Comparison of ENCODE assay signal across 20 mouse cellular contexts in genomic region chr2:28160568-28160967, GRCm38 (mm10). TPM values are rescaled to one million over a fixed set of nuclear protein-coding genes. Genes with fewer than 3 reads are reported as not detected.
DNase-seq lines count a peak whose midpoint lies in the region; ATAC-seq and TF ChIP-seq lines count a peak whose summit lies in the region.
"Had no signal": no experiment of that assay in that cellular context is flagged by ENCODE, and none has a peak within 500 bp of the region (broad histone marks: within the 10 kb centered on the region; RNA-seq: fewer than 3 reads in every experiment).

No protein-coding gene starts in this region.

- no peaks in the 10 kb centered on the region for H3K27me3 ChIP-seq in lung, embryonic 14.5 days (ENCODE audit: insufficient read depth, low read length)
- H3K27me3 ChIP-seq in embryonic facial prominence, embryonic 10.5 days (replicated peaks; ENCODE audit: low read depth, poor library complexity, severe bottlenecking): no peaks in the 10 kb centered on the region
- H3K27me3 ChIP-seq in limb, embryonic 10.5 days (ENCODE audit: low read depth, poor library complexity, severe bottlenecking): no peaks in the 10 kb centered on the region
- H3K27me3 ChIP-seq in midbrain, embryonic 16.5 days (ENCODE audit: control insufficient read depth, insufficient read depth, low read depth, low read length): no peaks in the 10 kb centered on the region
- H3K27me3 ChIP-seq: embryonic facial prominence, embryonic 13.5 days had no signal

- no peaks in the 10 kb centered on the region for H3K36me3 ChIP-seq in lung, embryonic 14.5 days (ENCODE audit: insufficient read depth)
- no peaks in the 10 kb centered on the region for H3K36me3 ChIP-seq in embryonic facial prominence, embryonic 10.5 days (replicated peaks)
- H3K36me3 ChIP-seq in limb, embryonic 10.5 days: no peaks in the 10 kb centered on the region
- no peaks in the 10 kb centered on the region for H3K36me3 ChIP-seq in midbrain, embryonic 16.5 days (ENCODE audit: control insufficient read depth, insufficient read depth, low read length)
- H3K36me3 ChIP-seq: embryonic facial prominence, embryonic 13.5 days; heart, embryonic 12.5 days had no signal

- H3K4me3 ChIP-seq in lung, embryonic 14.5 days (ENCODE audit: low read depth, low read length): no peak overlapping the region
- no peak overlapping the region for H3K4me3 ChIP-seq in embryonic facial prominence, embryonic 10.5 days
- H3K4me3 ChIP-seq in limb, embryonic 10.5 days: no peak overlapping the region
- no peak overlapping the region for H3K4me3 ChIP-seq in midbrain, embryonic 16.5 days (ENCODE audit: low read depth, low read length)
- H3K4me3 ChIP-seq: embryonic facial prominence, embryonic 13.5 days; heart, embryonic 12.5 days; layer of hippocampus, adult 2 months had no signal

- no peaks in the 10 kb centered on the region for H3K9me3 ChIP-seq in lung, embryonic 14.5 days (ENCODE audit: low read depth, low read length)
- H3K9me3 ChIP-seq in embryonic facial prominence, embryonic 10.5 days: no peaks in the 10 kb centered on the region
- no peaks in the 10 kb centered on the region for H3K9me3 ChIP-seq in limb, embryonic 10.5 days (replicated peaks)
- no peaks in the 10 kb centered on the region for H3K9me3 ChIP-seq in midbrain, embryonic 16.5 days (replicated peaks; ENCODE audit: control insufficient read depth, low read length, poor library complexity, severe bottlenecking)
- H3K9me3 ChIP-seq: embryonic facial prominence, embryonic 13.5 days; heart, embryonic 12.5 days; megakaryocyte, embryonic 14.5 days had no signal

- no peak overlapping the region for H3K27ac ChIP-seq in lung, embryonic 14.5 days (ENCODE audit: low read depth)
- no peak overlapping the region for H3K27ac ChIP-seq in embryonic facial prominence, embryonic 10.5 days (replicated peaks)
- no peak overlapping the region for H3K27ac ChIP-seq in limb, embryonic 10.5 days
- no peak overlapping the region; the same call in 1 of the 2 replicates for H3K27ac ChIP-seq in midbrain, embryonic 16.5 days (ENCODE audit: low read length)
- H3K27ac ChIP-seq: embryonic facial prominence, embryonic 13.5 days; layer of hippocampus, adult 2 months had no signal

- H3K9ac ChIP-seq in lung, embryonic 14.5 days: no peak overlapping the region
- H3K9ac ChIP-seq in midbrain, embryonic 16.5 days (ENCODE audit: low read depth, low read length): no peak overlapping the region
- H3K9ac ChIP-seq: embryonic facial prominence, embryonic 13.5 days; heart, embryonic 12.5 days; liver, postnatal 0 days had no signal

- TF ChIP-seq CTCF in lung, embryonic 14.5 days (IDR thresholded peaks at IDR 0.05; ENCODE audit: low read depth): no peak

- 55% methylated on average over 7 of the region's 7 CpGs for WGBS in lung, embryonic 14.5 days
- WGBS in embryonic facial prominence, embryonic 10.5 days: 70% methylated on average over 7 of the region's 7 CpGs
- 57% methylated on average over 7 of the region's 7 CpGs for WGBS in limb, embryonic 10.5 days
- 46% methylated on average over 7 of the region's 7 CpGs for WGBS in midbrain, embryonic 16.5 days

- DNase-seq in lung, embryonic 14.5 days: peak; percentile 31
- no peak for DNase-seq in lung, postnatal 25 days (ENCODE audit: low spot score)
- DNase-seq in embryonic facial prominence, embryonic 10.5 days (ENCODE audit: low spot score): peak; percentile 46
- DNase-seq in limb, embryonic 10.5 days (ENCODE audit: low spot score): peak; percentile 55
- DNase-seq in thymus, postnatal 14 days: no peak
- no peak for DNase-seq in gastrocnemius, adult 18-20 months (ENCODE audit: low spot score)
- DNase-seq: B cell, adult 2 months; cerebellum, adult 8-10 months; heart, postnatal 14 days; kidney, adult 8-10 months; kidney, postnatal 14 days; liver, postnatal 0 days; thymus, postnatal 25 days had no signal

- H3K4me2 ChIP-seq in lung, embryonic 14.5 days: no peak overlapping the region
- H3K4me2 ChIP-seq in midbrain, embryonic 16.5 days (ENCODE audit: low read length): no peak overlapping the region
- H3K4me2 ChIP-seq: embryonic facial prominence, embryonic 13.5 days; heart, embryonic 12.5 days had no signal

- ATAC-seq in lung, embryonic 14.5 days (ENCODE audit: insufficient read depth): no peak
- peak; percentile 63 for ATAC-seq in midbrain, embryonic 16.5 days
- ATAC-seq: forebrain, embryonic 14.5 days; inflammation-experienced regulatory T-cells, adult 6 months; liver, postnatal 0 days had no signal

- no peaks in the 10 kb centered on the region for H3K4me1 ChIP-seq in lung, embryonic 14.5 days (ENCODE audit: insufficient read depth)
- H3K4me1 ChIP-seq in embryonic facial prominence, embryonic 10.5 days: peaks cover 20% of the 10 kb centered on the region
- H3K4me1 ChIP-seq in limb, embryonic 10.5 days: peaks cover 19% of the 10 kb centered on the region
- H3K4me1 ChIP-seq in midbrain, embryonic 16.5 days (ENCODE audit: control insufficient read depth, insufficient read depth, low read length): peaks cover 5% of the 10 kb centered on the region; the same call in 1 of the 2 replicates
- H3K4me1 ChIP-seq: heart, embryonic 12.5 days; megakaryocyte, embryonic 14.5 days had no signal

RNA-seq across cellular contexts. Expression of gene Olfm1, which starts 32.2 kb away (rescaled TPM):
- polyA plus RNA-seq in lung, embryonic 14.5 days (2014; fragmentation: Nextera tagmentation; extraction: Ambion mirVana): 14.4 and 16.1 TPM in 2 replicates
- polyA plus RNA-seq in embryonic facial prominence, embryonic 10.5 days (2016; fragmentation: Nextera tagmentation; extraction: Ambion mirVana): 16.8 and 20.4 TPM in 2 replicates
- polyA plus RNA-seq in limb, embryonic 10.5 days (2016; fragmentation: Nextera tagmentation; extraction: Ambion mirVana): 13.2 and 20.0 TPM in 2 replicates
- polyA plus RNA-seq in midbrain, embryonic 16.5 days (2015; fragmentation: Nextera tagmentation; extraction: Ambion mirVana): 340 and 355 TPM in 2 replicates
- total RNA-seq in gastrocnemius, adult 18-20 months (2021): 10 to 100 TPM in 1 of 2 experiments, 1 to 10 TPM in 1; 6.0 to 14.3 TPM

Comparison
In these comparisons a context has a peak if more than half of its experiments do, and no peak if none do; other contexts are left out.
1. DNase-seq: peak in lung, embryonic 14.5 days (single experiment), embryonic facial prominence, embryonic 10.5 days (single experiment) and limb, embryonic 10.5 days (single experiment); none in lung, postnatal 25 days (single experiment), thymus, postnatal 14 days (single experiment) and gastrocnemius, adult 18-20 months (single experiment).
2. RNA of gene Olfm1, which starts 32.2 kb away (polyA plus RNA-seq): 340 to 355 TPM in midbrain, embryonic 16.5 days; 16.8 to 20.4 TPM in embryonic facial prominence, embryonic 10.5 days, 14.4 to 16.1 TPM in lung, embryonic 14.5 days and 13.2 to 20.0 TPM in limb, embryonic 10.5 days; every median in the first group is over 10 times any median in the second.